Mouse (Mus musculus): ENCODE measurements around the gene Pgls.

DNA sequence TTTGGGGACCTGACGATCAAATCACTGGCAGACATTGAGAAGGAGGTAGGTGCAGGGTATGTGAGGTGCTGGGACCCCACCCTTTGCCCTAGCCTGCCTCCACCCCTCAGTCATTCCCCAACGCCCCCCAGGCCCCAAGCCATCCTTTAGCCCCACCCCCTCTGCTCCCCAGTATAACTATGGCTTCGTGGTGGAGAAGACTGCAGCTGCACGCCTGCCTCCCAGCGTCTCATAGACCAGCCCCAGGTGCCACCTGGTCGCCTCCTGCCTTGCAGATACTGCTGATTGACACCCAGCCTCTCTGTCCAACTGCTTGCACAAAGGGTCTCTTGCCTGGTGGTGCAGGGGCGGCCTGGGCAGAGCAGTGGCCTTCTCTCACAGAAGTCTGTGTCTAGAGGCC is 44.4 kb upstream of the Pgls start:
- TF ChIP-seq CTCF (IDR thresholded peaks at IDR 0.05; ENCODE audit: borderline replicate concordance, extremely low read depth, insufficient read depth, insufficient read length): no peak
- TF ChIP-seq POLR2A (IDR thresholded peaks at IDR 0.05; ENCODE audit: borderline replicate concordance, extremely low read depth, insufficient read depth, insufficient read length, poor library complexity, severe bottlenecking): no peak
